Mouse (Mus musculus): ENCODE measurements around the gene Afap1.
A peak's percentile ranks its signal among the peaks of the same experiment; 100 is the strongest.

Gene Afap1

GRCm38 (mm10) chr5:35893093-35893804, at the start of gene Afap1:
TSS of gene Afap1 (plus strand) at chr5:35893319.
- DNase-seq (ENCODE audit: low spot score in 2 of 2) = peak; percentile 99 to 100

- no peak for DNase-seq (ENCODE audit: low spot score in 2 of 2)
Measured at GRCm38 (mm10) chr5:35851485-35851884, 41.6 kb upstream of the Afap1 start.

- DNase-seq (ENCODE audit: low spot score in 2 of 2) = no peak
Measured at GRCm38 (mm10) chr5:35853463-35853862, 39.7 kb upstream of the Afap1 start.

GRCm38 (mm10) chr5:35856245-35856644, 36.9 kb upstream of the Afap1 start:
- DNase-seq (ENCODE audit: low spot score in 2 of 2) = no peak

GRCm38 (mm10) chr5:35858069-35858468, 35.0 kb upstream of the Afap1 start:
- DNase-seq (ENCODE audit: low spot score in 2 of 2) = peak; percentile 43 to 76

GRCm38 (mm10) chr5:35861456-35861855, 31.7 kb upstream of the Afap1 start:
- DNase-seq (ENCODE audit: low spot score in 2 of 2) = no peak

GRCm38 (mm10) chr5:35869973-35870372, 23.1 kb upstream of the Afap1 start:
- no peak for DNase-seq (ENCODE audit: low spot score in 2 of 2)

- peak in 1 of 2 experiments; percentile 48 for DNase-seq (ENCODE audit: low spot score in 2 of 2)
Measured at GRCm38 (mm10) chr5:35870408-35871012, 22.6 kb upstream of the Afap1 start.

GRCm38 (mm10) chr5:35873382-35873781, 19.7 kb upstream of the Afap1 start:
- DNase-seq (ENCODE audit: low spot score in 2 of 2) = no peak

- DNase-seq (ENCODE audit: low spot score in 2 of 2) = no peak
Measured at GRCm38 (mm10) chr5:35876236-35876635, 16.9 kb upstream of the Afap1 start.

- no peak for DNase-seq (ENCODE audit: low spot score in 2 of 2)
Measured at GRCm38 (mm10) chr5:35879199-35879598, 13.9 kb upstream of the Afap1 start.

- no peak for DNase-seq (ENCODE audit: low spot score in 2 of 2)
Measured at GRCm38 (mm10) chr5:35882391-35882790, 10.7 kb upstream of the Afap1 start.

- DNase-seq (ENCODE audit: low spot score in 2 of 2) = peak in 1 of 2 experiments; percentile 73
Measured at GRCm38 (mm10) chr5:35884262-35884661, 8.9 kb upstream of the Afap1 start.

GRCm38 (mm10) chr5:35884689-35885088, 8.4 kb upstream of the Afap1 start:
- DNase-seq (ENCODE audit: low spot score in 2 of 2) = no peak

- DNase-seq (ENCODE audit: low spot score in 2 of 2) = no peak
Measured at GRCm38 (mm10) chr5:35888959-35889358, 4.2 kb upstream of the Afap1 start.

GRCm38 (mm10) chr5:35889641-35890040, 3.5 kb upstream of the Afap1 start:
- no peak for DNase-seq (ENCODE audit: low spot score in 2 of 2)

- no peak for DNase-seq (ENCODE audit: low spot score in 2 of 2)
Measured at GRCm38 (mm10) chr5:35890985-35891730, 2.0 kb upstream of the Afap1 start.

- no peak for DNase-seq (ENCODE audit: low spot score in 2 of 2)
Measured at GRCm38 (mm10) chr5:35892363-35892762, 756 bp upstream of the Afap1 start.

- DNase-seq (ENCODE audit: low spot score in 2 of 2) = peak; percentile 48 to 69
Measured at GRCm38 (mm10) chr5:35893805-35894260, 714 bp downstream of the Afap1 start.

- DNase-seq (ENCODE audit: low spot score in 2 of 2) = peak in 1 of 2 experiments; percentile 44
Measured at GRCm38 (mm10) chr5:35894295-35895047, 1.4 kb downstream of the Afap1 start.

- no peak for DNase-seq (ENCODE audit: low spot score in 2 of 2)
Measured at GRCm38 (mm10) chr5:35895926-35896325, 2.8 kb downstream of the Afap1 start.

GRCm38 (mm10) chr5:35896556-35896955, 3.4 kb downstream of the Afap1 start:
- no peak for DNase-seq (ENCODE audit: low spot score in 2 of 2)

Measured in urinary bladder, postnatal 4 days (tissue).